Mouse (Mus musculus) layer of hippocampus, postnatal 10 days (tissue): ENCODE results near the gene Ccdc86. TPM values are rescaled to one million over a fixed set of nuclear protein-coding genes. Genes with fewer than 3 reads are reported as not detected.
A peak's percentile ranks its signal among the peaks of the same experiment; 100 is the strongest.

Source experiments
- DNase-seq, 2 experiments: peaks; one replicate each; pipeline ENCODE4 v3.0.0; 2021; ENCODE audit warnings: low spot score in 2 of 2
- long read RNA-seq: library from polyadenylated mRNA; stranded (forward); transcript quantifications from one replicate; pipeline ENCODE4 v2.0.0, GENCODE M21; 2023
- total RNA-seq, 2 experiments: library from RNA; stranded (reverse); gene quantifications; 2 replicates each; pipeline ENCODE4 v1.2.3; 2021

Gene Ccdc86
- 1 to 10 TPM; 9.3 to 9.9 TPM for total RNA-seq
- long read RNA-seq, transcript Ccdc86-201 (4 exons, 3,003 nt), result major isoform, 7 of 9 reads
- long read RNA-seq, partial matches to known transcripts, result 0 of 9 reads
- long read RNA-seq, other reads (novel, unspliced or antisense), result 2 of 9 reads

GRCm38 (mm10) chr19:10949112-10949511 lies at the start of gene Ccdc86:
Ccdc86 (minus strand) TSS chr19:10949266.
- peak; percentile 95 to 96 for DNase-seq

DNA sequence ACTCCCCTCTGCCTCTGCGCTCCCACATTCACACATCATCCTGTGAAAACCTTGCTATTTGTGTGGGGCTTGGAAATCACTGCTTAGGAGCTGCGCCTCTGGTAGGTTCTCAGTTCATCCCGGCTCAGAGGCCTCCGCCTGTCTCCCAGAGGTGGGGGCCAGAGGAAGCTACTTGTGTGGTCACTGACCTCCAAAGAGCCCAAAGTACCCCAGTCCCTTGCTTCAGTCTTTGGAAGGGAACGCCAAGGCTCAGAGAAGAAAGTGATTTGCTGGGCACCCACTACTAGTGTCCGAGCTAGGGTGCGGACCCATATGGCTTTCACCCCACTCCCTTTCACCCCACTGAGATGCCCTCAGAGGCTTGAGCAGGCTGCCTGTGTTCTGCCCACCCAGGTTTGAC lies 44.1 kb upstream of the Ccdc86 start, which contains the start of gene Ms4a15:
Gene Ms4a15, minus strand, starts transcription at position 101 of the 400 bp plus-strand sequence.
- no peak for DNase-seq

DNA sequence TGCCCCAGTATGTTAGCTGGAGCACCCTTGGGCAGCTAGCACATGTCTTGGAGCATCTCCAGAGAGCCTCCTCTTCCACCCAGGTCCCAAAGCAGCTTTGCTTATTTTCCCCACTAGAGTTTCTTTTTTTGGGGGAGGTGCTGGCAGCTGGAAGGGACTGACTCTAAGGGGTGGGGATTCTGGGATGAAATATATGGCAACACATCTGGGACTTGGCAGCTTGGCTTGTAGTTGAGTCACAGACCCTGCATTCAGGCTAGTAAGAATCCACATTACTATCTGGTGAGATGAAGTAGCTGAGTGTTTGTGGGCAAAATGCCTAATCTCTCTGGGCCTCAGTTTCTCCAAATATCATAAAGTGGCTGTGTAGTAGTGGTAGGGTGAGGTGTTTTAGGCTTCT lies 42.8 kb upstream of the Ccdc86 start:
- DNase-seq, result no peak

GRCm38 (mm10) chr19:10990751-10991150 lies 41.7 kb upstream of the Ccdc86 start:
- DNase-seq, result no peak

GRCm38 (mm10) chr19:10988563-10988962 lies 39.5 kb upstream of the Ccdc86 start:
- DNase-seq, result no peak

- DNase-seq, result no peak
These were observed 36.8 kb upstream of the Ccdc86 start for GRCm38 (mm10) chr19:10985889-10986288.

- no peak for DNase-seq
These were observed 35.5 kb upstream of the Ccdc86 start for GRCm38 (mm10) chr19:10984551-10984950.

DNA sequence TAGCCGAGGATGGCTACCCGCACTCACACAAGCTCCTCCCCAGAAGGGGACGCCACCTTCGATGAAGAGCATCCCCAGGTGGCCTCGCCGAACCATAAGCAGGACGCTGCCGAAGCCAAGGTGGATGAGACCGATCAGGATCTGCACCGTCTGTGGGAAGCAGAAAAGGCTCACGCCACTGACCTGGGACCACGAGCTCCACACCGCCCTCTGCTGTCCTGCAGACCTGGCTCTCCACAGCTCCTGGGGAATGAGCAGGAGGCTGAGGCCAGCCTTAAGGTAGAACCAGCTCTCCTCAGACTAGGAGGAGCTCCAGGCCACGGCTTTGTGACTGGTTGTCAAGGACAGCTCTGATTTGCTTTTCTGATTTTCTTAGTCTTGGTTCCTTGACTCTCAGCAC lies 34.1 kb upstream of the Ccdc86 start:
- peak; percentile 30 to 31 for DNase-seq

DNA sequence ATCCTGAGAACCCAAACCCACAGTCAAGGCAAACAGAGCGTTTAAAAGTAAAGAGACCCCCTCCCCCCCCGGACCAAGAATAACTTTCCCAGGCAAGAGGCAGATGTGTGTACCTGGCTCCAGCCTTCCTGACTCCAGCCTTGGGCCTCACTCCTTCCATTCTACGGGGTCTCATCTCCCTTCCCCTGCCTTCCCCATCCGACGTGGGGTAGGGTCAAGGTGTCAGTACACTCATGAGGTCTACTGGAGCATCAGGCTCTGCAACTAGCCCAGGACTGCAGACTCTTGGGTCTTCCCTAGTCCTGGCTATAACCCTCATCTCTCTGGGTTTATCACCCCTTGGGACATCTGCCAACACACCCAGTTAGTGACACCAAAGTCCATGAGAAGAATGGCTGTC lies 31.1 kb upstream of the Ccdc86 start:
- no peak for DNase-seq

DNA sequence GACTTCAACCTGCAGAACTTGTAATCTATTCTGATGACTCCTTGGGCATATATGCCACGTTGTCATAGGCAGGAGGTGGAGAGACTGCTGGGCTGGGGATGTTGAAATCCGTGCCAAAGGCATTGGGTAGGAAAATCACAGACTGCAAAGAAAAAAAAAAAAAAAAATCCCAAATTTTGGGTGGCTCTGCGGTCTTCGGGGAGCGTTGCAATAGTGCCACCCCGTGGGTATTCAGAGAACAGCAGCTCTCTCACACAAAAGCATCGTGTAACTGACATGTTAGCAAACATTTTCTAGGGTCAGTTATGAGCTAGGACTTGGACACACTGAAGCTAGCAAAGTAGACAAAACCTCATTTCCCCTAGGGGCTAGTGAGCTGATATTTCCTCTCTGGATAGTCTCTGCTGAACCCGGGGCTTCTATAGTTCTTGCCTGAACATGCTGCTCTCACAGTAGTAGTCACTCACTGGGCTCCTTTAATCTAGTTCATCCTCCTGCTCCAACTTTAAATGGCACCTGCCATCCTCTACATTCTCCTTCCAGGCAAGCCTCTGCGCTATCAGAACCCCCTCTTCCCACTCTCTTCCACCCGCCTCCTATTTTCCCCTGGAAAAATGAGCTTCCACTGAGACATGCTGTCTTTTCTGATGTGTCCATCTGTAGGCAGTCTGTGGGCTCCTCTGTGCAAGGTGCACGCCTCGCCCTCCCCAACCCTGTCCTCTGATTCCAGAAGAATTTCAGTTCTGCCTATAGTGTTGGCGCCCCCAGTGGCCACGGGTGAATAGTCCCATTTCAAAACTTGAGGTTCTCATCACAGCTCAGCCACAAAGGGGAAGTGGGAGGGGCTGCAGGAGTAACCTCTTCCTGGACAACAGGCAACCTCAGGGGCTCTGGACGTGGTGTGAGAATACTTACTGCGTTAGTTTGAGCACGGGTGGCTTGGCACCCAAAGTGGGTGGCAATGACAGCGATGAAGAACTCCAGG lies 30.4 kb upstream of the Ccdc86 start:
- peak; percentile 78 to 85 for DNase-seq

DNA sequence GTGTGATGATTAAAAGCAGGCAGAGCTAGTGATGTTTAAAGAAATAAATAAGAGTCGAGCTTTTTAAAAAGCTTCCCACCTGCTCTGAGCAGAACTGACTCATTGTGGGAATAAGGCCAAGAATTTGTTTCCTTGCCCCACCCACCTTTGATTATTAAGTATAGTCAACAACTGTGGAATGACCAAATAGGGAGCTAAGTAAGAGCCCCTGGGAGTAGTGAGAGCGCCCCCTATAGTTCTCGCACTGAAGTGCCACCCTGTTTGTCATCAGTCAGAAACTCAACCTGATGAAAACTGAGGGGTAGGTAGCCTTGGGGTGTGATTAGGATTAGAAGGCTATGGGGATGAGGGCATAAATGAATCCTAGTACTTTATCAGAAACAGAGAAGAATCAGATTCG lies 27.3 kb upstream of the Ccdc86 start:
- no peak for DNase-seq

DNA sequence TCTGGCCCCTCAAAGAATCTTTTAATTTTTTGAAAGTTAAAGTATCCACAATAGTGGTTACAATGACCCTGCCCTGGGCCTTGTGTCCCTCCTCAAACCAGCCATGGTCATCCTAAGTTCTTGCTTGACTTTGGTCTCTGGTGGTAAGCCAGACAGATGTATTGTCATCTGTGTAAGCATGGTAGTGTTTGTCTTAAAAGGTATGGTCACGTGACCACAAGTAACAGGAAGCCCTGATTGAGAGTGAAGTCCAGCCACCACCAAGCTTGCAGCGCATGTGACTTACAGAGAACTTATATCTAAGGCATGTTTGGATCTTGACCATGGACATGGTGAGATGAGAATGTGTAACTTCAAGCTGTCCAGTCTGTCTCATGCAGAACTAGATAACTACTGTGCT lies 26.1 kb upstream of the Ccdc86 start:
- no peak for DNase-seq

GRCm38 (mm10) chr19:10974238-10974865 lies 25.3 kb upstream of the Ccdc86 start, which contains the start of gene Ms4a10:
Ms4a10 (minus strand) TSS chr19:10974670.
- DNase-seq, result no peak

DNA sequence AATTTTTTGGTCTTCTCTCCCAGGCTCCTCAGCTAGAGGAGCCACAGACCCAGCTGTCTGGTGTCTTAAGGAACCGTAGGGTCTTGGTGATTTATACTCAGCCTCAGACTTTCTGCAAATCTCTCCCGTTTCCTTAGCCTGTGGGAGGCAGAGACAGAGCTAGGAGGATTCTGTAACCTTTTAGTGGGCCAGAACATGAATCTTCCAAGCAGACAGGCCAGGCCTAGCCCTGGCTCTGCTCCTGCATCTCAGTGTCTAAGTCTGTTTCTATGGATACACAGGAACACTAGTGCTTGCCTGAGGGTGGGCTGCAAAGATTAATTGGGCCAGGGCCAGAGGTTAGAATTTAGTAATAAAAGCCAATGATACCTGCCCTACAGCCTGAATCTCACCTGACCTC lies 24.1 kb upstream of the Ccdc86 start:
- DNase-seq, result no peak

DNA sequence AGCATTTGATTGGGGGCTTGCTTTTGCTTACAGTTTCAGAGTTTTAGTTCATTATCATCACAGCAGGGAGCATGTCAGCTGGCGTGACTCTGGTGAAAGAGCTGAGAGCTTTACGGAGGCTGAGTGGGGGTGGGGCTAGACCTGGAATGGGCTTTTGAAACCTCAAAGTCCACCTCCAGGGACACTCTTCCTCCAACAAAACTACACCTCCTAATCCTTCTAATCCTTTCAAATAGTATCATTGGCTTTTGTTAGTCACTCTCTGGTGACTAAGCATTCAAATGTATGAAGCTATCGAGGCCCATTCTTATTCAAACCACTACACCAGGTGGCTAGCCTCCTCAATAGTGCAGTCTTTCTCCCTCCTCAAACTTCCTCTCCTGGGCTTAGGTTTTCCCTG lies 23.6 kb upstream of the Ccdc86 start:
- DNase-seq, result no peak

GRCm38 (mm10) chr19:10970457-10970856 lies 21.4 kb upstream of the Ccdc86 start:
- no peak for DNase-seq

DNA sequence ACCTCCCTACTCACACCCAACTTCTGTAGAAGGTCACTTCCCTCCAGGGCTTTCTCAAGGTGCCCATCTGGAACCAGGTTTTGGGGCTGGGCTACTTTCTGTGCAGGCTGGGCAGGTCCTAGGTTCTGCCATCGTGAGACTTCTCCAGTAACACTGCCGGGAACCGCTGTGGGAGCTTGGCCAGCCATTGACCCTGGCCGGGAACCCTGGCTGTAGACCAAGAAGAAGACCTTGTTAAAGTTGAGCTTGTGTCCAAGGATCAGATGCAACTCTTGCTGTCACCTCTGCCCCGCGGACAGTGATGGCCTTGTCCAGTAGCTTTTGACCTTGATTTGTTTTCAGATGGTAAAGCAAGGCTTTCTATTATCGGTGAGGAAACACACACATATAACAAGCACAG lies 19.5 kb upstream of the Ccdc86 start:
- DNase-seq, result no peak

- DNase-seq, result no peak
These were observed 16.7 kb upstream of the Ccdc86 start for GRCm38 (mm10) chr19:10965721-10966120.

- DNase-seq, result no peak
These were observed 10.9 kb upstream of the Ccdc86 start for GRCm38 (mm10) chr19:10959978-10960346.

- peak; percentile 28 to 54 for DNase-seq
These were observed 10.3 kb upstream of the Ccdc86 start for GRCm38 (mm10) chr19:10959085-10959977.
